Mouse (Mus musculus): ENCODE measurements around the gene Homez. TPM values are rescaled to one million over a fixed set of nuclear protein-coding genes. Genes with fewer than 3 reads are reported as not detected.

Homez gene
- polyA plus RNA-seq, 1 experiment from 2014 or later = 11.7 TPM

DNA sequence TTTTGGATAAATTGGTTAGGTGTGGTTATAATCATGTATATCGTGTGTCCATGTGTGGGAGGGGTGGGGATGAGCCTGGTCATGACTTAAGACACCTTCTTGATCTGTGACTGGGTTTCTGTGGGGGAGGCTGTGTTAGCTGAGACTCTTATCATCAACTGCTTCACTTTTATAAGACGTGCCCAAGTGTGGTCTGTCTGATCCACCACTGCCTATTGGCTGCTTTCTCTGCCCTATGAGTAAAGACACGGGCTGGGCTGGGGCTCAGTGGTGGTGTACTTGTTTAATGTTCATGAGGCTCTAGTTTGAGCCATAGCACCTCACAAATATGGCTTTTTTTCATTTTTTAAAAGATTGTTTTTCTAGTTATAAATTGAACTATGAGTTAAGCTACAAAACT, 55.0 kb downstream of the Homez start:
- no peak overlapping the region for H3K4me3 ChIP-seq (ENCODE audit: low read depth, low read length)
- H3K36me3 ChIP-seq (ENCODE audit: control insufficient read depth, insufficient read depth, low read length) = no peaks in the 10 kb centered on the region
- H3K27ac ChIP-seq (ENCODE audit: low read depth, low read length) = no peak overlapping the region
- no peak for DNase-seq (ENCODE audit: low spot score)
- H3K4me2 ChIP-seq (ENCODE audit: low read length) = no peak overlapping the region
- H3K9me3 ChIP-seq (replicated peaks; ENCODE audit: control insufficient read depth, low read length) = no peaks in the 10 kb centered on the region
- H3K27me3 ChIP-seq (replicated peaks; ENCODE audit: control insufficient read depth, insufficient read depth, low read length) = no peaks in the 10 kb centered on the region
- H3K4me1 ChIP-seq (ENCODE audit: control insufficient read depth, insufficient read depth, low read length) = no peaks in the 10 kb centered on the region
- WGBS = 61% methylated on average over 3 of the region's 3 CpGs
- no peak for ATAC-seq
- H3K9ac ChIP-seq (ENCODE audit: low read length) = no peak overlapping the region

DNA sequence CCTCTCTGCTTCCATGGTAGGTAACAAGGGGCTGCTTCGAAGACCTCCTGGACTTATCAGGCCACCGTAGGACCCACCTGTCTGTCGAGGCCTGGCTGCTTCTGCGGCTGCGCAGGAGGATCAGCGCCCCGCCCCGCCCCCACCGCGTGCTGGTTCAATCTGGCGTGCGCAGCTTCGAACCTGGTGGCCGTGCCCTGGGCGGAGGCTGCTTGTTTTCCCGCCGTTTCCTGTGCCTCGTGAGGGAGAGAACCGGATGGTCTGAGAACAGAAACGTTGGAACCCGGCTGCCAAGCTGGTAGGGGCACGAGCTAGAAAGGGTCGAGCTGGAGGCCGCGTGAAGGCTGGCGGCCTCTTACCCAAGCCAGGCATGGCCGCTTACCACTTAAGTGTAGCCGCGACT, 56.8 kb downstream of the Homez start, which contains the start of gene Rnf212b:
Gene Rnf212b (plus strand): TSS at position 151 of the 400 bp plus-strand sequence.
- Histone ChIP-seq H3K4me2 (ENCODE audit: low read length) (no peak within 1 kb of the TSS), H3K9me3 (replicated peaks; ENCODE audit: control insufficient read depth, low read length) (no peaks in the 10 kb centered on the region), H3K27ac (ENCODE audit: low read depth, low read length) (no peak within 1 kb of the TSS), H3K4me1 (ENCODE audit: control insufficient read depth, insufficient read depth, low read length) (no peaks in the 10 kb centered on the region), H3K27me3 (replicated peaks; ENCODE audit: control insufficient read depth, insufficient read depth, low read length) (no peaks in the 10 kb centered on the region), H3K9ac (ENCODE audit: low read length) (no peak within 1 kb of the TSS), H3K36me3 (ENCODE audit: control insufficient read depth, insufficient read depth, low read length) (no peaks in the 10 kb centered on the region), H3K4me3 (ENCODE audit: low read depth, low read length) (no peak within 1 kb of the TSS)
- DNase-seq (ENCODE audit: low spot score) (no peak), ATAC-seq (no peak)
- 90% methylated on average over 29 of the region's 29 CpGs for WGBS

DNA sequence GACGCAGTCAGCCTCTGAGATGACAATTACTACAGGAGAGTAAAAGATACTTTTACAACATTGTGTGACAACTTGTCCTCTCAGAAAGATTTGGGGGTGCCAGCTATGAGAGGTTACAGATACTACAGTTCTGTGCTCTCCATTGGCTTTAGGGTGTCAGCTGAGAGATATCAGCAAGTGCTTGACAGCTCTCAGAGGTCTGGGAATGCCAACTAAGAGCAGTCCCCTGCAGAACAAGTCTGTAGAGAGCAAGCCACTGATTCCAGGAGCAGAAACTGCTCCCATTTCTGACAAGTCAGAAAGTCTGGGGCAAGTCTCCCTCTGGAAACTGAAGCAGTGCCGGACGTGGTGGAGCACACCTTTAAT, 61.1 kb downstream of the Homez start:
- Histone ChIP-seq H3K9me3 (replicated peaks; ENCODE audit: control insufficient read depth, low read length) (no peaks in the 10 kb centered on the region), H3K4me1 (ENCODE audit: control insufficient read depth, insufficient read depth, low read length) (no peaks in the 10 kb centered on the region), H3K27me3 (replicated peaks; ENCODE audit: control insufficient read depth, insufficient read depth, low read length) (no peaks in the 10 kb centered on the region), H3K36me3 (ENCODE audit: control insufficient read depth, insufficient read depth, low read length) (no peaks in the 10 kb centered on the region), H3K4me2 (ENCODE audit: low read length) (no peak overlapping the region), H3K27ac (ENCODE audit: low read depth, low read length) (no peak overlapping the region), H3K9ac (ENCODE audit: low read length) (no peak overlapping the region), H3K4me3 (ENCODE audit: low read depth, low read length) (no peak overlapping the region)
- ATAC-seq (no peak), DNase-seq (ENCODE audit: low spot score) (no peak)
- WGBS = 92% methylated on average over 3 of the region's 3 CpGs

DNA sequence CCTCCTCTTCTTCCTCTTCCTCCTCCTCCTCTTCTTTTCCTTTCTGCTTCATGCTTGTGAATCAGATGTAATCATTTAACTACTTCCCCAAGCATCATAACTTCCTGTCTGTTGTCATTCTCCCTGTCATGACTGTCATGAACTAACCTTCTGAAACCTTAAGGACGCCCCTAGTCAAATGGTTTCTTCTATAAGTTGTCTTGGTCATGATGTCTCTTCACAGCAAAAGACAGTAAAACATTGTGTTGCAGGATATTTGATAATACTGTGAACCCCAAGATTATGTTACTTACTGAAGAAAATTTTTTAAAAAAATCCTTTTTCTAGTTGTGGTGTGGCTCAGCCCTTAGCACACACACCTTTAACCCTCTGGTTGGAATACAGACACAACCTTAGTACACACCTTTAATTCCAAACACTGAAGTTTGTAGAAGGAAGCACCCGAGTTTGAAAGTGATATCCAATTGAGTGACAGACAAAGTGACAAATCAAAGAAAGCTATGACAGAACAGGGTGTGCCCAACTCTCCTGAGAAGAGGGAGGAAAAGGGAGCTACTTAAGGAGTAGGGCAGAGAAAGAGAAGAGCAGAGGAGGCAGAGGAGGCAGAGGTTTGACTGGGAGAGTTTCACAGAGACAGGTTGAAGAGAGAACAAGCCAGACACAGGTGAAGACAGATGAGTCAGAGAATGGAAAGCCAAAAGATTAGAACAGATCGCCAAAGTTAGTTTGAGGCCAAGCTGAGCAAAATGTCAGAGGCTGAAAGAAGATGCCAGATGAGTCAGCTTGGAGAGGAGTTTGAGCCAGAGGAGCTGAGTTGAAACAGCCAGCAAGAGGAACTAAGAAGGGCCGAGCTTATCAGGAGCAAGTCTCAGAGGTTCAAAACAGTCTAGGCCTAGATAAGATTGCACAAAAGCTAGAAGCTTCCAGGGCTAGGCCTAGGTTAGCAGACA, 61.8 kb downstream of the Homez start:
- Histone ChIP-seq H3K4me2 (ENCODE audit: low read length) (no peak overlapping the region), H3K9me3 (replicated peaks; ENCODE audit: control insufficient read depth, low read length) (no peaks in the 10 kb centered on the region), H3K9ac (ENCODE audit: low read length) (no peak overlapping the region), H3K27ac (ENCODE audit: low read depth, low read length) (no peak overlapping the region), H3K36me3 (ENCODE audit: control insufficient read depth, insufficient read depth, low read length) (no peaks in the 10 kb centered on the region), H3K4me3 (ENCODE audit: low read depth, low read length) (no peak overlapping the region), H3K4me1 (ENCODE audit: control insufficient read depth, insufficient read depth, low read length) (no peaks in the 10 kb centered on the region), H3K27me3 (replicated peaks; ENCODE audit: control insufficient read depth, insufficient read depth, low read length) (no peaks in the 10 kb centered on the region)
- DNase-seq (ENCODE audit: low spot score) (no peak), ATAC-seq (no peak)
- 79% methylated on average over 4 of the region's 4 CpGs for WGBS

DNA sequence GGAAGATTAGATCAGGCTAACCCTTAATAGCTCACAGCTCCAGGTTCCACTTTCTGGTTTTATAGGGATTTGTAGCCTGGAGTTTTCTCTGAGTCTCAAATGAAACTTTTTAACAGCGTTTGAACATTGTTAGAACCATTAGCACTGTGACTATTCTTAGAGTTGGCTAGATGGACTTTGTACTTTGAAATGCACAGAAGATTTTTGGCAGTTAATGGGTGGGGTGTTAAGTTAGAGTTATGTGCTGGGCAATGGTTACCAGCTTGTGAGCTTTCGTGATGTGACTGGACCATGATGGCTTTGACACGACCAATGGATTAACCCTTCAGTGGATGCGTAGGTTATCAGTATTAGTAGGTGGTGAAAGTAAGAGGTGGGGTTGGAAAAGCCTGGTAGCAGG, 64.6 kb downstream of the Homez start:
- Histone ChIP-seq H3K27ac (ENCODE audit: low read depth, low read length) (no peak overlapping the region), H3K4me3 (ENCODE audit: low read depth, low read length) (no peak overlapping the region), H3K4me1 (ENCODE audit: control insufficient read depth, insufficient read depth, low read length) (no peaks in the 10 kb centered on the region), H3K36me3 (ENCODE audit: control insufficient read depth, insufficient read depth, low read length) (no peaks in the 10 kb centered on the region), H3K27me3 (replicated peaks; ENCODE audit: control insufficient read depth, insufficient read depth, low read length) (no peaks in the 10 kb centered on the region), H3K9me3 (replicated peaks; ENCODE audit: control insufficient read depth, low read length) (no peaks in the 10 kb centered on the region), H3K9ac (ENCODE audit: low read length) (no peak overlapping the region), H3K4me2 (ENCODE audit: low read length) (no peak overlapping the region)
- ATAC-seq (no peak), DNase-seq (ENCODE audit: low spot score) (no peak)
- WGBS = 84% methylated on average over 4 of the region's 4 CpGs

Other genes starting within 250 kb of the Homez start
- gene Psmb11, start 249.5 kb downstream of the Homez start, polyA plus RNA-seq (2014; fragmentation: Nextera tagmentation; extraction: Ambion mirVana) = not detected in 2 replicates
- not detected in 2 replicates for gene Gm17606, start 230.0 kb downstream of the Homez start, polyA plus RNA-seq (2014; fragmentation: Nextera tagmentation; extraction: Ambion mirVana)
- 4.8 and 5.7 TPM in 2 replicates for gene Cdh24, start 229.6 kb downstream of the Homez start, polyA plus RNA-seq (2014; fragmentation: Nextera tagmentation; extraction: Ambion mirVana)
- 89.3 and 91.5 TPM in 2 replicates for gene 1700123O20Rik, start 184.7 kb downstream of the Homez start, polyA plus RNA-seq (2014; fragmentation: Nextera tagmentation; extraction: Ambion mirVana)
- gene Acin1, start 184.0 kb downstream of the Homez start, polyA plus RNA-seq (2014; fragmentation: Nextera tagmentation; extraction: Ambion mirVana) = 121 and 140 TPM in 2 replicates
- 0.14 and 0.15 TPM in 2 replicates for gene Gm29776, start 172.1 kb downstream of the Homez start, polyA plus RNA-seq (2014; fragmentation: Nextera tagmentation; extraction: Ambion mirVana)
- not detected in 2 replicates for gene Cebpe, start 158.8 kb downstream of the Homez start, polyA plus RNA-seq (2014; fragmentation: Nextera tagmentation; extraction: Ambion mirVana)
- gene Slc7a8, start 89.0 kb downstream of the Homez start, polyA plus RNA-seq (2014; fragmentation: Nextera tagmentation; extraction: Ambion mirVana) = 6.9 and 9.8 TPM in 2 replicates
- not detected in 2 replicates for gene Rnf212b, start 56.8 kb downstream of the Homez start, polyA plus RNA-seq (2014; fragmentation: Nextera tagmentation; extraction: Ambion mirVana)
- 2.5 TPM in 2 replicates for gene Ppp1r3e, start 6.6 kb upstream of the Homez start, polyA plus RNA-seq (2014; fragmentation: Nextera tagmentation; extraction: Ambion mirVana)
- gene Bcl2l2, start 12.4 kb upstream of the Homez start, polyA plus RNA-seq (2014; fragmentation: Nextera tagmentation; extraction: Ambion mirVana) = 4.0 and 4.4 TPM in 2 replicates
- gene Gm20521, start 12.5 kb upstream of the Homez start, polyA plus RNA-seq (2014; fragmentation: Nextera tagmentation; extraction: Ambion mirVana) = not detected in 2 replicates
- gene Pabpn1, start 21.5 kb upstream of the Homez start, polyA plus RNA-seq (2014; fragmentation: Nextera tagmentation; extraction: Ambion mirVana) = 133 and 140 TPM in 2 replicates
- gene Slc22a17, start 42.2 kb upstream of the Homez start, polyA plus RNA-seq (2014; fragmentation: Nextera tagmentation; extraction: Ambion mirVana) = 76.1 and 82.9 TPM in 2 replicates
- 26.9 and 27.7 TPM in 2 replicates for gene Efs, start 55.2 kb upstream of the Homez start, polyA plus RNA-seq (2014; fragmentation: Nextera tagmentation; extraction: Ambion mirVana)
- gene Il25, start 61.7 kb upstream of the Homez start, polyA plus RNA-seq (2014; fragmentation: Nextera tagmentation; extraction: Ambion mirVana) = 0.38 and 0.48 TPM in 2 replicates
- gene Cmtm5, start 65.3 kb upstream of the Homez start, polyA plus RNA-seq (2014; fragmentation: Nextera tagmentation; extraction: Ambion mirVana) = 2.8 and 3.5 TPM in 2 replicates
- 0.91 and 1.2 TPM in 2 replicates for gene Myh6, start 96.0 kb upstream of the Homez start, polyA plus RNA-seq (2014; fragmentation: Nextera tagmentation; extraction: Ambion mirVana)
- gene Gm17428, start 106.0 kb upstream of the Homez start, polyA plus RNA-seq (2014; fragmentation: Nextera tagmentation; extraction: Ambion mirVana) = not detected in 2 replicates
- gene Myh7, start 123.7 kb upstream of the Homez start, polyA plus RNA-seq (2014; fragmentation: Nextera tagmentation; extraction: Ambion mirVana) = 5.4 and 6.5 TPM in 2 replicates
- gene Ngdn, start 144.5 kb upstream of the Homez start, polyA plus RNA-seq (2014; fragmentation: Nextera tagmentation; extraction: Ambion mirVana) = 64.1 and 72.0 TPM in 2 replicates
- gene Zfhx2, start 221.4 kb upstream of the Homez start, polyA plus RNA-seq (2014; fragmentation: Nextera tagmentation; extraction: Ambion mirVana) = 8.5 and 12.0 TPM in 2 replicates
- gene Thtpa, start 223.8 kb upstream of the Homez start, polyA plus RNA-seq (2014; fragmentation: Nextera tagmentation; extraction: Ambion mirVana) = 44.4 and 47.2 TPM in 2 replicates
- gene Ap1g2, start 235.6 kb upstream of the Homez start, polyA plus RNA-seq (2014; fragmentation: Nextera tagmentation; extraction: Ambion mirVana) = 8.1 and 9.2 TPM in 2 replicates
- 24.1 and 28.9 TPM in 2 replicates for gene Jph4, start 246.0 kb upstream of the Homez start, polyA plus RNA-seq (2014; fragmentation: Nextera tagmentation; extraction: Ambion mirVana)